Comparison of ENCODE assay signal across 17 mouse cellular contexts in the genomic region with DNA sequence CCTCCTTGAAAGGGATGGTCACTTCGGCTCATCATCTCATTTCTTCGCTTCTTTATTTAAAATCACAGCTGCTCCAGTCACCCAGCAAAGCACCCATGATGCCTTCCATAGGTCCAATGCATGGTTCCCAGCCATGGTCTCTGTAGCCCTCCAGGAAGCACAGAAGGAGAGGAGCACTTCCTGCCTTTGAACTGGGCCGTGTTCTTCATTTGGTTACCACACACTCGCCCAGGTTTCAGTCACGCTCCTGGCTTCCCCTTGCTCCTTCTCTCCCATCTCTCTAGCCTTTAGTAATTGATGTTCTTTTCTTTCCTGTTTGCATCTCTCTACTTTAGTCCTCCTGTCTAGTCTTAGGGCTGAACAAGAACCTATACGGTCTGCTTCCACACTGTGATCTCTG.
"Had no signal": no experiment of that assay in that cellular context is flagged by ENCODE, and none has a peak within 500 bp of the region (broad histone marks: within the 10 kb centered on the region; RNA-seq: fewer than 3 reads in every experiment).

No protein-coding gene starts in this region.

- H3K4me3 ChIP-seq: limb, embryonic 12.5 days; limb, embryonic 15.5 days had no signal

- H3K4me2 ChIP-seq: limb, embryonic 12.5 days; limb, embryonic 15.5 days; liver, embryonic 11.5 days; lung, embryonic 14.5 days; midbrain, embryonic 11.5 days had no signal

- ATAC-seq: liver, postnatal 0 days; lung, postnatal 0 days had no signal

- H3K27me3 ChIP-seq: limb, embryonic 12.5 days; limb, embryonic 15.5 days had no signal

- H3K4me1 ChIP-seq: limb, embryonic 15.5 days had no signal

- H3K9me3 ChIP-seq: limb, embryonic 12.5 days; limb, embryonic 15.5 days had no signal

- DNase-seq: kidney, adult 2 months; kidney, postnatal 10 days; kidney, postnatal 36 days; layer of hippocampus, postnatal 36 days; left cerebral cortex, postnatal 4 days; liver, postnatal 0 days; lung, embryonic 14.5 days; midbrain, embryonic 14.5 days; right cerebral cortex, postnatal 4 days; thymus, postnatal 25 days had no signal

- H3K9ac ChIP-seq: limb, embryonic 12.5 days; limb, embryonic 15.5 days; liver, embryonic 14.5 days; liver, postnatal 0 days; lung, embryonic 14.5 days had no signal

- H3K36me3 ChIP-seq: limb, embryonic 12.5 days; limb, embryonic 15.5 days had no signal

- H3K27ac ChIP-seq: limb, embryonic 12.5 days; limb, embryonic 15.5 days; liver, embryonic 14.5 days; macrophage had no signal
